Mouse (Mus musculus): ENCODE results near the gene Jaml. TPM values are rescaled to one million over a fixed set of nuclear protein-coding genes. Genes with fewer than 3 reads are reported as not detected.

Gene Jaml
- polyA plus RNA-seq, 1 experiment from 2014 or later = 0.19 TPM

GRCm38 (mm10) chr9:45048511-45048910 lies 30.5 kb upstream of the Jaml start:
- 34% methylated on average over 4 of the region's 4 CpGs for WGBS
- H3K9ac ChIP-seq = no peak overlapping the region
- peaks cover 6% of the 10 kb centered on the region for H3K4me1 ChIP-seq
- ATAC-seq (replicated peaks; ENCODE audit: low FRiP score) = no peak
- H3K4me2 ChIP-seq = no peak overlapping the region
- no peak overlapping the region for H3K4me3 ChIP-seq (replicated peaks)
- H3K9me3 ChIP-seq (replicated peaks) = no peaks in the 10 kb centered on the region
- H3K27ac ChIP-seq = no peak overlapping the region
- H3K36me3 ChIP-seq = 0 out of 2 replicates have a peak, but pooled peaks cover 7% of the 10 kb centered on the region
- peaks cover 32% of the 10 kb centered on the region for H3K27me3 ChIP-seq

- no peak for ATAC-seq (replicated peaks; ENCODE audit: low FRiP score)
- 0 out of 2 replicates have a peak, but pooled peaks cover 7% of the 10 kb centered on the region for H3K36me3 ChIP-seq
- 88% methylated on average over 1 of the region's 1 CpGs for WGBS
These were observed 29.3 kb upstream of the Jaml start for GRCm38 (mm10) chr9:45049731-45050130.

GRCm38 (mm10) chr9:45050301-45050700 lies 28.7 kb upstream of the Jaml start:
- ATAC-seq (replicated peaks; ENCODE audit: low FRiP score) = no peak
- 78% methylated on average over 2 of the region's 2 CpGs for WGBS
- Histone ChIP-seq H3K4me2 (no peak overlapping the region), H3K27ac (no peak overlapping the region), H3K27me3 (peaks cover 20% of the 10 kb centered on the region), H3K36me3 (0 out of 2 replicates have a peak, but pooled peaks cover 7% of the 10 kb centered on the region), H3K9ac (no peak overlapping the region), H3K4me1 (no peaks in the 10 kb centered on the region), H3K4me3 (replicated peaks) (no peak overlapping the region), H3K9me3 (replicated peaks) (no peaks in the 10 kb centered on the region)

More at GRCm38 (mm10) chr9:45049731-45050130, 29.3 kb upstream of the Jaml start:
- Histone ChIP-seq H3K27me3 (peaks cover 24% of the 10 kb centered on the region), H3K27ac (no peak overlapping the region), H3K9ac (no peak overlapping the region), H3K4me1 (no peaks in the 10 kb centered on the region), H3K4me3 (replicated peaks) (no peak overlapping the region), H3K9me3 (replicated peaks) (no peaks in the 10 kb centered on the region), H3K4me2 (no peak overlapping the region)

- ATAC-seq (replicated peaks; ENCODE audit: low FRiP score) = peak; percentile 97
- Histone ChIP-seq H3K27ac (peak within 1 kb of the TSS; percentile 98), H3K4me2 (peak within 1 kb of the TSS; percentile 82), H3K4me3 (replicated peaks) (peak within 1 kb of the TSS; percentile 63), H3K9ac (peak within 1 kb of the TSS; percentile 37), H3K4me1 (no peaks in the 10 kb centered on the region), H3K36me3 (no peaks in the 10 kb centered on the region), H3K27me3 (peaks cover 24% of the 10 kb centered on the region), H3K9me3 (replicated peaks) (no peaks in the 10 kb centered on the region)
- WGBS = under 1% methylated on average over 33 of the region's 33 CpGs
These were observed 23.8 kb upstream of the Jaml start, which contains the start of gene Mpzl3 for GRCm38 (mm10) chr9:45055082-45055713. Gene Mpzl3 (plus strand): TSS chr9:45055186.

- ATAC-seq (replicated peaks; ENCODE audit: low FRiP score) = no peak
- no peak overlapping the region for H3K4me3 ChIP-seq (replicated peaks)
- H3K27me3 ChIP-seq = 0 out of 2 replicates have a peak, but pooled peaks cover 13% of the 10 kb centered on the region
- H3K4me2 ChIP-seq = no peak overlapping the region
- no peaks in the 10 kb centered on the region for H3K36me3 ChIP-seq
- no peaks in the 10 kb centered on the region for H3K9me3 ChIP-seq (replicated peaks)
- no peak overlapping the region for H3K27ac ChIP-seq
- no peaks in the 10 kb centered on the region for H3K4me1 ChIP-seq
- WGBS = 33% methylated on average over 5 of the region's 5 CpGs
- no peak overlapping the region for H3K9ac ChIP-seq
These were observed 20.6 kb upstream of the Jaml start for GRCm38 (mm10) chr9:45058304-45058940.

- Histone ChIP-seq H3K36me3 (no peaks in the 10 kb centered on the region), H3K9me3 (replicated peaks) (no peaks in the 10 kb centered on the region), H3K9ac (no peak overlapping the region), H3K4me3 (replicated peaks) (no peak overlapping the region), H3K27ac (no peak overlapping the region), H3K4me1 (no peaks in the 10 kb centered on the region), H3K27me3 (0 out of 2 replicates have a peak, but pooled peaks cover 10% of the 10 kb centered on the region), H3K4me2 (no peak overlapping the region)
- WGBS = 50% methylated on average over 7 of the region's 7 CpGs
- no peak for ATAC-seq (replicated peaks; ENCODE audit: low FRiP score)
These were observed 18.8 kb upstream of the Jaml start for GRCm38 (mm10) chr9:45060151-45060550.

- Histone ChIP-seq H3K9ac (no peak overlapping the region), H3K4me3 (replicated peaks) (no peak overlapping the region), H3K4me2 (no peak overlapping the region), H3K27ac (no peak overlapping the region), H3K9me3 (replicated peaks) (no peaks in the 10 kb centered on the region), H3K27me3 (0 out of 2 replicates have a peak, but pooled peaks cover 7% of the 10 kb centered on the region), H3K4me1 (no peaks in the 10 kb centered on the region), H3K36me3 (no peaks in the 10 kb centered on the region)
- 54% methylated on average over 3 of the region's 3 CpGs for WGBS
- ATAC-seq (replicated peaks; ENCODE audit: low FRiP score) = no peak
These were observed 16.3 kb upstream of the Jaml start for GRCm38 (mm10) chr9:45062677-45063076.

- no peaks in the 10 kb centered on the region for H3K4me1 ChIP-seq
- no peak for ATAC-seq (replicated peaks; ENCODE audit: low FRiP score)
- 71% methylated on average over 6 of the region's 6 CpGs for WGBS
These were observed 14.6 kb upstream of the Jaml start for GRCm38 (mm10) chr9:45064421-45064820.

GRCm38 (mm10) chr9:45066735-45067134 lies 12.2 kb upstream of the Jaml start:
- Histone ChIP-seq H3K4me1 (no peaks in the 10 kb centered on the region), H3K4me3 (replicated peaks) (no peak overlapping the region), H3K36me3 (no peaks in the 10 kb centered on the region), H3K27ac (no peak overlapping the region), H3K4me2 (no peak overlapping the region), H3K9me3 (replicated peaks) (no peaks in the 10 kb centered on the region), H3K9ac (no peak overlapping the region), H3K27me3 (no peaks in the 10 kb centered on the region)
- ATAC-seq (replicated peaks; ENCODE audit: low FRiP score) = no peak
- WGBS = 79% methylated on average over 4 of the region's 4 CpGs

More at GRCm38 (mm10) chr9:45064421-45064820, 14.6 kb upstream of the Jaml start:
- no peaks in the 10 kb centered on the region for H3K36me3 ChIP-seq
- H3K4me3 ChIP-seq (replicated peaks) = no peak overlapping the region
- H3K9ac ChIP-seq = no peak overlapping the region
- no peaks in the 10 kb centered on the region for H3K27me3 ChIP-seq
- H3K4me2 ChIP-seq = no peak overlapping the region
- no peak overlapping the region for H3K27ac ChIP-seq
- H3K9me3 ChIP-seq (replicated peaks) = no peaks in the 10 kb centered on the region

- 53% methylated on average over 3 of the region's 3 CpGs for WGBS
These were observed 7.2 kb upstream of the Jaml start for GRCm38 (mm10) chr9:45071800-45072199.

GRCm38 (mm10) chr9:45077859-45078258 lies 1.1 kb upstream of the Jaml start:
- H3K9me3 ChIP-seq (replicated peaks) = no peaks in the 10 kb centered on the region
- WGBS = 72% methylated on average over 3 of the region's 3 CpGs
- no peak overlapping the region for H3K4me3 ChIP-seq (replicated peaks)
- H3K4me2 ChIP-seq = no peak overlapping the region
- no peak overlapping the region for H3K9ac ChIP-seq
- H3K36me3 ChIP-seq = no peaks in the 10 kb centered on the region
- no peak for ATAC-seq (replicated peaks; ENCODE audit: low FRiP score)
- no peaks in the 10 kb centered on the region for H3K4me1 ChIP-seq
- H3K27me3 ChIP-seq = peaks cover 7% of the 10 kb centered on the region; the same call in 1 of the 2 replicates
- no peak overlapping the region for H3K27ac ChIP-seq

More at GRCm38 (mm10) chr9:45071800-45072199, 7.2 kb upstream of the Jaml start:
- no peak overlapping the region for H3K4me3 ChIP-seq (replicated peaks)
- no peaks in the 10 kb centered on the region for H3K4me1 ChIP-seq
- H3K36me3 ChIP-seq = no peaks in the 10 kb centered on the region
- no peak overlapping the region for H3K4me2 ChIP-seq
- no peak overlapping the region for H3K27ac ChIP-seq
- H3K9me3 ChIP-seq (replicated peaks) = no peaks in the 10 kb centered on the region
- no peak overlapping the region for H3K9ac ChIP-seq
- H3K27me3 ChIP-seq = no peaks in the 10 kb centered on the region
- ATAC-seq (replicated peaks; ENCODE audit: low FRiP score) = no peak

- Histone ChIP-seq H3K27me3 (peaks cover 8% of the 10 kb centered on the region; the same call in 1 of the 2 replicates), H3K4me1 (no peaks in the 10 kb centered on the region), H3K36me3 (no peaks in the 10 kb centered on the region), H3K9ac (no peak overlapping the region), H3K4me2 (no peak overlapping the region), H3K9me3 (replicated peaks) (no peaks in the 10 kb centered on the region), H3K4me3 (replicated peaks) (no peak overlapping the region), H3K27ac (no peak overlapping the region)
- 87% methylated on average over 3 of the region's 3 CpGs for WGBS
- ATAC-seq (replicated peaks; ENCODE audit: low FRiP score) = no peak
These were observed 4.1 kb downstream of the Jaml start for GRCm38 (mm10) chr9:45083132-45083531.
